Mouse (Mus musculus) frontal cortex, adult (tissue): ENCODE data around the gene Calml4.
A peak's percentile ranks its signal among the peaks of the same experiment; 100 is the strongest.
"Not testable (repeated sequence)": the region's sequence is repeated elsewhere in the genome, so short reads cannot be mapped to it uniquely, and the experiment has no call there.

Experiments used
- ATAC-seq: cut with Nextera tagmentation; 2 replicates; pipeline ENCODE4 v1.9.2; 2017; ENCODE audit warnings: mild to moderate bottlenecking, moderate library complexity, mixed read lengths; ENCODE audit not compliant: low TSS enrichment

Gene Calml4

DNA sequence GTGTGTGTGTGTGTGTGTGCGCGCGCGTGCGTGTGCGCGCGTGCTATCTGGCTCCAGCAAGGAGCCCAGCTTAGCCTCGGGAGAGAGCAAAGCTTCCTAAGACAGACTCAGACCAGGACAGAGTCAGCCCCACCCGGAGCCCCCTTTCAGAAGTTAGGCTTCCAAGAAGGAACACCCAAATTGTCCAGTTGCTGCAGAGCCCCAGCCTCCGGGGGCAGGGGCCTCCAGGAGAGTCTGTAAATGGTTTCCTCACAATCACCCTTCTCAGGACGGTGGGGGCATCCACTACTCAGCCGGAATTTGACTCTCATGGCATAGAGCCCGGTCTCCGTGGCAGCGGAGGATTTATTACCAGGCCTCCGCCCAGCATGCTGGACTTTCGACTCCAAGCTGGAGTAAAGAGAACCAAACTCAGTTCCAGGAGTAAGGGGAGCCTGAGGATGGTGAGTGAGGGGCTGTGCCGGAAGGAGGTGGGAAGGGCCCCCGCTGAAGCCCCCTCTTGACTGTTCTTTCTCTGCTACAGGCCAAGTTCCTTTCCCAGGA lies at the start of gene Calml4:
TSS of gene Calml4 (plus strand) at position 362 of the 543 bp plus-strand sequence.
- ATAC-seq = no peak

DNA sequence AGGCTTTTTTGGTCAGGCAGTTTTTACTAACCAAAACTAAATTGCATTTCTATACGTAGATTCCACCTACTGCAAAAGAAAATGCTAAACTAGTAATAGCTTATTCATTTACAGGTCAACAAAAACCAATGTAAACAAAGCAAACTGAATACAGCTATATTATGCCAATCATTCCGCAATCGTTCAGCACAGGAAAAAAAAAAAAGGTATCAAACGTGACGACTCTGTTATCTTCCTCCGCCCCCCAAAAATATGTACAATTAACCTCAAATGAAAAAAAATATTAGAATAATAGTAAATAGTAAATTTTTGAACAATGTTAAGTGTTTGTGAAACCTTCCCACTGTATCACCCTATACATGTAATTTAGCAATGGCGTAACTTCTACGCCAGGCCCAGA lies 47.8 kb upstream of the Calml4 start:
- ATAC-seq = no peak

DNA sequence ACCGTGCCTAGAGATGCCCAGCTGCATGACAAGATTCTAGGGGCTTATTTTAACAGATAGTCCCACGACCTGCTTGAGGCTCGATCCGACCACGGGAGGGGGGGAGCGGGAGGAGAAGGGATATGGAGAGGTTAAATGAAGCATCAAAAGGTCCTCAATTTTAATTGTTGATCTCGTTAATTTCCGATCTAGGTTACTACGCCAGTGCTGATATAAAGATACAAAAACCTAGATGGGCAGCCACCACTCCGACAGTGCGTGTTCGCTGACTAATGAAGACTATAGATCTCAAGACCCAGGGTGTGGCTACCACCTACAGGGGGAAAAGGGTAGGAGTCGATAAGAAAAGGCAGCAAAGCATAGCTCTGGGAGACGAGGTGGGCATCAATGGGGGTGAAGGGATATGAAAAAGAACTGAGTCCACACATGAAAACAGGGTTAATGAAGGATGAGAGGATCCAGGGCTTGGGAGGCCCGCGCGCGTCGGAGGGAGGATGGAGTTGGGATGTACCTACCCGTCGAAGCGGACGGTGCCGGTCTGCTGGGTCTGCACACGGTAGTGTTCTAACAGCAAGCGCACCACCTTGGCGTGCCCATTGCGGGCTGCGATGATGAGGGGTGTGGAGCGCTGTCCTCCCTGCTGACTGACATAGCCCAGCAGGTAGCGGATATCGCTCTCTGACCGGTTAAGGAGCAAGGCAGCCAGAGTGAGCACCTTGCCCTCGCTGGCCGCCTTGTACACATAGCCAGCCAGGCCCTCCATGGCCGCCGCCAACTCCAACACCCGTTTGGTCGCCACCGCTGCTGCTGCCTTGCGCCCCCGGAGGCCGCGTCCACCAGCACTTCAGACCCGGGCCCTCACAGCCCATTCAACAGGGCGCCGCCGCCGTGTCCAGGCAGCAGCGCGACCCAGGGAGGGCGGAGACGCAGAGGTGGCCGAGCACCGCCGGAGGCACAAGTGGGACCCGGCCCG lies 47.1 kb upstream of the Calml4 start:
- ATAC-seq = peak; percentile 48; the same call in 1 of the 2 replicates

DNA sequence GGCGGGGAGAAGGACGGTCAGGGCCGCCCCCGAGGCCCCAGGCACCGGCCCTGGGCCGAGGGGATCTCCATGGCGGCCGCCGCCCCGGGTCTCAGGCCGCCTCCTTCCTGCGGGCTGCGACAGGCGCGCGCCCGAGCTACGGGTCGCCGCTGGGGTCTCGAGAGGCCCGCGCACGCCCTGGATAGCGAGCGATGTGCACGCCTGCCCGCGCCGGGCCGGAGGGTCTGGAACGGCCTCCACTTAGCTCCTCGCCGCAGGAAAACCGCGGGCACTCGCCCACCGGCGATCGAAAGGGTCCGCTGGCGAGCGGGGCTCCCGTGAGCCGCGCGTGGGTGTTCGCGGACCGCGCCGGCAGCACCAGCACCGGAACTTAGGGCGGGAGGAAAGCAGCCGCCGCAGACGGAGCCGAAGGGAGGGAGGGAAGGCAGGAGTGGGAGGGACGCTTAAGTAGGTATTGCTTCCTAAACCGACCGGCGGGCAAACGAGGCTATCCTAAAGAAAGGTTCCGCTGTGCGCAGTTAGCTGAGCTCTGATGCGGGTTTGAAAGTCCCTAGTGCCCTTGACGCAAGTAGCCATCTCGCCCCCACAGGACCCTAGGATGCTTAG lies 46.3 kb upstream of the Calml4 start, which contains the start of gene Fem1b:
TSS of gene Fem1b (minus strand) at position 419 of the 606 bp plus-strand sequence.
- peak; percentile 87 for ATAC-seq

DNA sequence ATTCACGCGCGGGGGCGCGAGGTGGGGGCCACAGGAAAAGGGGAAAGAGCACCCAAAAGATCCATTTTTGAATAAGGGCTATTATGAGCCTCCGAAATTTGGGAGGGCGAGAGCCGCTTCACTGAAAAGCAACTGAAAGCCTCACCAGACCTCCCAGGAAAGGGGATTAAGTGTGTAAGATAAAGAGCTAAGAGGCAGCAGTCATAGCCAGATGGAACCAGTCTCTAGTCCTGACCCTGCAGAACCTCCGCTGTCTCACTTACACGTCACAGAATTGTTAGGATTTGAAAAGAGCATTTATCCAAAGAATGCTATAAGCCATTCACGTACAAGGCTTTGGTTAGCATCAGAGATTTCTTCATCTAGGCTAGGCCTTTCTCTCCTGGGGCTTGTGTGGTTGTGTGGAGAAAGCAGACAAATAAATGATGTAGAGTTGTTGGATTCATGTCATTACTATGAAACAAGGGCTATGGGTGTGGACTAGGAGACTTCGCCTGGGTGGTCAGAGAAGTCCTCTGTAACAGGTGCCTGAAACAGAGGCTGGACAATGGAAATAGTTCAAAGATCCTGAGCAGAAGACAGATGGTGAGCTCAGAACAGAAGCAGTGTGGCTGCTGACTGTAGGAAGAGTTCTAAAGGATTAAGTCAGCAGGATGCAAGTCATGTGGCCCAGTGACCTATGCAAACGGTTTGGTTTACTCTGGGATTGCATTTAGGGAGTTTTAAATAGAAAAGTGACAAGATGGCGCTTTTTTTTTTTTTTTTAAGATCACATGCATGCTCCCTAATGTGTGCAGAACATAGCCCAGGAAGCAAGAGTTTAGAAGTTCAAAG lies 45.4 kb upstream of the Calml4 start:
- ATAC-seq = 0 out of 2 replicates have a peak, but pooled peaks have one; percentile 5

DNA sequence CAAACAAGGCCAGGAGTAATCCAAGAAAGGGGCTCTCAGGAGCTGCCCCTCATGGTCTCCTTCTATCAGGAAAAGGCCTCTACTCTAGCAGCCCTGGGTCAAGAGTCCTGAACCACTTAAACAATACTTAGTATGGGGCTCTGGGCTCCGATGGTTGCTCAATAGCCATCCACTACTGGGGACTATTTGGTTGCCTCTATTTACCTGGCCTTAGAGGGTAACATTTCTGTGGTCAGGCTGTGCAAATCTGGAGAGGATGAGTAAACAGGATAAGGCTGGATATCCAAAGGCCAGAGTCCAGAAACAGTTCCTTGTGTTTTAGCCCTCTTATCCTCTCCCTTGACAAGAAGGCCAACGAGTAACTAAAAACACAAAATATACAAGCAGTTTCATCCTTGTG lies 43.1 kb upstream of the Calml4 start:
- ATAC-seq = no peak

DNA sequence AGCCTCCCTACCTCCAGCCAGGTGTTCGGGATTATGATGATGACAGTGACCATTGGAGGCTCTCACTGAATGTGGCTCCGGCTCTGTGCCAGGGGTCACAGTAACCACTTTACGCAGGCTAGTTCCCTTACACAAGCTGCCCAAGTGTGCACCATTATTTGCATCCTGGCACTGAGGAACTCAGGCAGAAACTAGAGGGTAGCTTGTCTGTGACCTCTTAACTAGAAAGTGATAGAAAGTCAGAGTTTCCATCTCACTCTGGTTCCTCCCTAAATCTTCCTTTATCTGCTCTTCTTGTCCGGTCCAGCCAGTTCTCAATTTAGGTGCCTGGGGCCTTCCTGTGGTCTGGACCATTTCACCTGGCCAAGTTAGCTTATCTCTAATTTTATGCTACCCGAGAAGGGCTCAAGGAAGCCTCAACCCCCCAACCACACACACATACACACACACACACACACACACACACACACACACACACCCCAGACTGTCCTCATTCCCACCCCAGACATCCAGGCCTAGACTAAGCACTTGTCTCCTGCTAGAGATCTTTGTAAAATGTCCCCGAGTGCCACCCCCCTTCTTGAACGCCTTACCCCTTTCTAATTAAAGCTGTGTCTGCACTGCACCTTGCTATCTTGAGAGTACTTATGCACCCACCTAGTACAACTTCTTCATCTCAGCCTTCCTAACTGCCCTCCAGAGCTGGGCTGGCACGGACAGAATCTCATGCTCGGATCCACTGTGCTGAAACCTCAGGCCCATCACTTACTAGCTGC lies 41.4 kb upstream of the Calml4 start:
- peak; percentile 14; the same call in 1 of the 2 replicates for ATAC-seq

DNA sequence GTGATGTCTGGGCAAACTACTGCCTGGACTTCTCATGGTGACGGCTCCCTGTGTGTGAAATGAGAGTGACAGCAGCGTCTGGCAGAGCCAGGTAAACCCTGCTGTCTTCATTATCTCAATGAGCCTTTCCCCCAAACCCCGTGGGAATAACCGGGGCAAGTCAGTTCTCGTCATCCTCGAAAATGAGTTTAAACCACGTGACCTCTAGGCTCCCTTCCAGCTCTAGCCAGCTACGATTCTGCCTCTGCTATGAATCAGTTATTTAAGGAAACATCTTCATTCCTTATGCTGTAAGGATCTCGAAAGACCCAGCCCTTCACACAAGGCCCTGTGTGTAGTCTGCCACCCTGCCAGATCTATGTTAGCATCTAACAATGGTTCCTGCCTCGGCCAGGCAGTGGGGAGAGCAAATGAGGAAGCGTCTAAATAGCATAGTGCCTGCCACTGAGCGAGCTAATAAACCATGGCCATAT lies 40.7 kb upstream of the Calml4 start:
- peak; percentile 71 for ATAC-seq

DNA sequence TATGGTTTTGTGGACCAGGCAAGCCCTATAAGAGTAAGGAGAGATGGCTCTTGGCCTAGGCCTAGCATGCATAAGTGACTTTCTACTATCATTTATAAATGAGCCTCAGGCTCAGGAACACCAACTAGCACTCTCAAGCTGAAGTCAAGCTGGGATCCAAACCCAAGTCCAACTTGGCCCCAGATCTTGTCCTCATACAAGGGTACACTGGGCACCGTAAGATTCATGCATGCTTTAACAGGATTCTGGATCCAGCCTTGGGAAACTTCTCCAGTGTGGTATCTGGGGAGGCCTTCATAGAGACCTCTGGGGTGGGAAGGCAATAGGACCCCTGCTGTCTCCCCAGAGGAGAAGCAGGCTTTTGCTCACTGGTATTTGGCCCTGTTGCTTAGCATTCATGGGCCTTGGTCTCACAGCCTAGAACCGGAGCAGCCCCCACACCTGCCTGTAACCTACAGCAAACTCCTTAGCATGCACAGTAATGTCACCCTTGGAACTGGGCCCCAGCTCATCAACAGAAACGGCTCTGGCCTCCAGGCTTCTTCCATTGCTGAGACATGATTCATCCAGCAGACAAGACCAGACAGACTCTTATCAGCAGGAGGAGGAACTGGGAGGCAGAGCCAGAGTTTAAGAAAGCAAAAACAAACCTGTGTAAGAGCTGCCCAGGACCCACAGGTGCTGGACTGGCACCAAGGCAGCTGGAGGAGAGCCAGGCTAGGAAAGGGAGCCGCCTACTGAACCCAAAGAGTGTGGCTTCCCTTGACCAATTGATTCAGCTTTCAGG lies 39.9 kb upstream of the Calml4 start:
- ATAC-seq = no peak

DNA sequence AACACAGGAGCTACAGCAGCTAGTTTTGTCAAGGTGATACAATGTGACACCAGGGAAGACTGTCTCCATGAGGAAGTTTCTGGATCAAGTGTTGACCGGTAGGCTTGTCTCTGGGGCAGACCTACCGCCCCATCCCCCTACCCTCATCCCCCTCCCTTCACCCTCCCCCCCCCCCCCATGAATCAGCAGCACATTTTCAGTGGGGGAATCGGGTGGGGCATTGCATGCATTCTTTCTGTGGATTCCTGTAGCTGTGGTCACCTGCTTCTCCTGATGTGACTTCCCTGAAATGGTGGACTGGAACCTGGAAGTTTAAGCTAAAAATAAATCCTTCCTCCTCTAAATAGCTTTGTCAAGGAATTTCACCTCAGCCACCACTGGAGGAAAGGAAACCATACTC lies 38.4 kb upstream of the Calml4 start:
- no peak for ATAC-seq

DNA sequence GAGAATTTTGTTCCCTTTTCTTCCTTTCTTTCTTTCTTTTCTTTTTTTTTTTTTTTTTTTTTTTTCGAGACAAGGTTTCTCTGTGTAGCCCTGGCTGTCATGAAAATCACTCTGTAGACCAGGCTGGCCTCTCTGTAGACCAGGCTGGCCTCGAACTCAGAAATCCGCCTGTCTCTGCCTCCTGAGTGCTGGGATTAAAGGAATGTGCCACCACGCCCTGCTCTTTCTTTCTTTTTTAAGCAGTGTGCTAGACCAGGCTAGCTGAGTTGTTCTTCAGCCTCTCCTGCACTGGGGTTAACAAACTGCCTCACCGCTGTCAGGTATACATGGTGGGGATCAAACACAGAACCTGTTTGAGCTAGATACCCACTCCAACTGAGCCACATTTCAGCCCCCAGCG lies 38.0 kb upstream of the Calml4 start:
- ATAC-seq = not testable (repeated sequence)

DNA sequence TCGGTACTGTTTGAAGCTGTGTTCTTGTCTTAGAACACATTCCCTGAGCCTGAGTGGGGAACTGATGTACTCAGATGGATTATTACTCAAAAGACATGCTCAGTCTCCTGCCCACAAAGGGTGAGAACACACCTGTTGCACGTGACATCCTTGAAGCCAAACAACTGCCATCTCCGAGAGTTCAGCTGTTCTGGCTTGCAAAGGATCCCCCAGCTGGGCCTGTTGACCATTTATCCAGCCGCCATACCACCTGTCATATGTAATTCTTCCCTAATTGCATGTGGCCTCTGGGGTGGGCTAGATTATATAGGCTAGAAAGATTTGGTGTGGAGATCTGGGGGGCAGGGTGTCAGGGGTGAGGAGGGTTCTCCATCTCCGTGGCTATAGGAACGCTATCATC lies 37.1 kb upstream of the Calml4 start:
- no peak for ATAC-seq

DNA sequence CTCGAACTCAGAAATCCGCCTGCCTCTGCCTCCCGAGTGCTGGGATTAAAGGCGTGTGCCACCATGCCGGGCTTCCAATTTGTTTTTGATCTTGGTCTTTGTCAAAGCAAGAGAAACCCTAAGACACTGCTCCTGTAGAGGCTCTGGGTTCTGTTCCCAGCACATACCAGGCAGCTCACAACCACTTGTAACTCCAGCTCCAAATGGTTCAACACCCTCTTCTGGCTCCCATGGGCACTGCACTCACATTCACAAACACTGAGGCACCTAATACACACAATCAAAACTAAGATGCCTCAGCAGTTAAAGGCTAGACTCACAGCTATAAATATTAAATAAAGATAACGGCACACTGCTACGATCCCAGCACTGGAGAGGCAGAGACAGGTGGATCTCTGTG lies 36.1 kb upstream of the Calml4 start:
- no peak for ATAC-seq

DNA sequence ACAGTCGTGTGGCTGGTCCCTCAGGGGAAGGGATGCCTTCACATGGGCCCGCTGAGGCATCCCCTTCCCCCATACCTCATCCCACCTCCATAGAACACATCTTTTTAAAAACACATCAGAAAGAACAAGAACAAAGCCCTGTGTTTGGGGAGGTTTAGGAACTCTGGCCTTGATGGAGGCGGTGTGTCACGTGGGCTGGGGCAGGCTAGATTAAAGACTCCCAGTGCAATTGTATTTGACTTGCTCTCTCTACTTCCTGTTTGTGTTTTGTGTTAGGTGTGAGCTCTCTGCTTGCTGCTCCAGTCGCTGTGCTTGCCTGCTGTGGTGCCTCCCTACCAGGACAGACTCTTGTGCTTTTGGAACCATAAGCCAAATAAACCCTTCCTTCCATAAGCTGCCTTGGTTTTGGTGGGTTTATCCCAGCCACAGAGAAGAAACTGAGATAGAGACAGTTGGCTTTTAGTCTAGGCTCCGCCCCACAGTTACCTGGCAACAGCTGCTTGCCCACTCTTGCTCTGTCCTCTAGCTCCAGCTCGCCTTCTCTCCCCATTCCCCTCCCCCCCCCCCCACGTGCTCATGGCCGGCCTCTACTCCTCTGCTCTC lies 32.0 kb upstream of the Calml4 start:
- no peak for ATAC-seq

DNA sequence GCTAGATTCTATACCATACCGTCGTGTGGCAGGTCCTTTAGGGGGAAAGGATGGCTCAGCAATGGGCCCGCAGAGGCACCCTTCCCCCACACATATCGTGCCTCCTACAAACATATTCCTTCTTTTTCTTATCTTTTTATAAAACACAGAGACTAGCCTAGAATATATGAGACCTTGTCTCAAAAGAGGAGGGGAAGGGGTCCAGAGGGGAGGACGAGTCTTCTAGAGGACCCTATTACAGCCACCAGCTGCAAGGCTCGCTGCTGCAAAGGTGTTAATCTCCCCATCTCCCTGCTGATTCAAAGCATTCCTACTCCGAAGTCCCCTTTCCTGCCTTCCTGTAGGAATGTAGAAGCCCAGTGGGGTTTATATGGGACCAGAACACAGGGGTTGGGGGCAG lies 31.4 kb upstream of the Calml4 start:
- no peak for ATAC-seq

DNA sequence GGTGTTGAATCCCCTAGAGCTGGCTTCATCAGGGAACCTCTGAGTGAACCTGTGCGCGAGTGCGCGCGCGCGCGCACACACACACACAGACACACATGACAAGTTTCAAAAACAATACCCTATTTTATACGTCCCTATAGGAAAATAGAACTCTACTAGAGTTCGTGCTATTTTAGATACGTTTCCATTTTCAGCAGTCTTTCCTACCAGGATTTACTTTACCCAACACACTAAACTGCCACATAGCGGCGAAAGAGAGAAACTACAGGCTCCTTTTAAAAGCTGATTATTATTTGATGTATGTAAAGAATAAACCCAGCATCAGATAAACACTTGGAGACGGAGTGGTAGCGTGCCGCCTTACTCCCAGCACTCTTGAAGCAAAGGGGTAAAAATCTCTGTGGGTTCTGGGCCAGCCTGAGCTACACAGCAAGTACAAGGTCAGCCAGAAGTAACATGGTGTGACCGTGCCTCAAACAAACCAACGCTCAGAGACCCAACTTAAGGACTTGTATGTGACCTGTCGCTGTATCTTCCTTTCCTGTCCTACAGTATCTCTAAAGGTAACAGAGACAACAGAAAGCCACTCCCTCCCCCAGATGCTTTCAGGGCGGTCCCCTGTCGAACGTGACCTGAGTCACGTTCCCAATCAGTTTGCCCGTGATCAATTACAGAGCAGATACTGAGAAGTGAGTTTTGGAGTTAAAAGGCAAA lies 29.8 kb upstream of the Calml4 start:
- peak; percentile 47 for ATAC-seq

DNA sequence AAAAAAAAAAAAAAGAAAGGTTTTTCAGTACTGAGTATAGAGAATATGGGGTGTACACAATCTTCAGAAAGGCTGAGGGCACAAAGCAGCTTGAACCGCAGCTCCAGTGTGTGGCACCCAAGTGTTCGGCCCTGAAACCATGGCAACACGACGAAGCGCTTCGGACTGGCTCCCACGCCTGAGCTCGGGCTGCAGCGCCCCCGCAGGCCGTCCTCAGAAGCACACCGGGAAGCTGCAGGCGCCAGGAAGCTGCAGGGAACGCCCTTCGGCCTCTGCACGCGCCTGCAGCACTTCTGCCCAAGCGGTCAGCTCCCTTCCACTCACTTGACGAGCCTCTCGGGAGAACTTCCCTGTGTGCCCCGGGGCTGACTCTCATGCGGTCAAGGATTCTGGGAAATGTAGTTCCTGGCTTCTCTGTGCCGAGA lies 29.2 kb upstream of the Calml4 start:
- ATAC-seq = peak; percentile 98

DNA sequence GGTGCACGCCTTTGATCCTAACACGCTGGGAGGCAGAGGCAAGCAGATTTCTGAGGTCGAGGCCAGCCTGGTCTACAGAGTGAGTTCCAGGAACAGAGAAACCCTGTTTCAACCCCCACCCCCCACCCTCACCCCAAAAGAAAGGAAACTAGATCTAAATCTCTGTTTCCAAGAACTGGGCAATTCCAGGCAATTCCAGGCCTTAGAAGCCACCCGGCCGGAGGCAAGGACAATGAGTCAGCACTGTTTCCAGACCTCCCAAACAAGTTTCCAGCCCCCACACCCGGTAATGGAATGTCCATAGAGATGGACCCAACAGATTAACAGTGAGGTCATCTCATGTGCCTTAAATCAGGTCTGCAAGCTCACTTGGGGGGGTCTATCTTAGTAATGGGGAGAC lies 28.0 kb upstream of the Calml4 start:
- ATAC-seq = no peak

DNA sequence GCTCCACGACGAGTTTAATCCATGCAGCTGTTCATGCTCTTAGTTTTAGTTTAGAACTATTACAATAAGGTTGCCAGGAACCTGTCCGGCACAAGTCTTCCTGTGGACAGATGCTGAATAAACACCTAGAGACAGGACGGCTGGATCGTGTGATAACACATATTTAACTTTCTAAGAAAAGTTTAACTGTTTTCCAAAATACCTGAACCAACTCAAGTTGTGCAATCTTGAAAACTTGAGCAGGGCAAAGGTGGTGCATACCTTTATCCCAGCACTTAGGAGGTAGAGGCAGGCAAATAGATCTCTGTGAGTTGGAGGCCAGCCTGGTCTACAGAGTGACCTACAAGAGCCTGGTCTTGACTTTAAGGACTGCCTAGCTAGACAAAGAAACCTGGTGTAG lies 23.0 kb upstream of the Calml4 start:
- ATAC-seq = no peak
